In the genomic region with DNA sequence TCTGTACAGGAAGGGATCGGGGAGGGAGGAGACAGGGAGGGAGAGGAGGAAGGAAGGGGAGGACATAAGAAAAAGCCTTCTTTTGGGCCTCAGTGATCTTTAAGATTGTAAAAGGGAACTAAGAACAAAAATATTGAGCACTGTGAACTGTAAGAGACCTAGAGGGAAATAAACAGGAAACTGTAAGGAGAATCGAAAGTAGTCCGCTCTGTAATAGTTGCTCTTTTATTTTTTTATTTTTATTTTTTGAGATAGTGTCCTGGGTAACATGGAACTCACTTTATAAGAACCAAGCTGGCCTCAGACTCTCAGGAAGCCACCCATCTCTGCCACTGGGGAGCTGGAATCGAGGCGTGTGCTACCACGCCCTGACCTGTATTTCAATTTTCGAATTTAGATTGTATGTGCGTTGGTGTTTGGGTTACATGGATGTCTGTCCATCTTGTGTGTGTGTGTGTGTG, we compare ENCODE assay signal across 10 mouse cellular contexts. TPM values are rescaled to one million over a fixed set of nuclear protein-coding genes. Genes with fewer than 3 reads are reported as not detected.
DNase-seq lines count a peak whose midpoint lies in the region; ATAC-seq and TF ChIP-seq lines count a peak whose summit lies in the region.
"Had no signal": no experiment of that assay in that cellular context is flagged by ENCODE, and none has a peak within 500 bp of the region (broad histone marks: within the 10 kb centered on the region; RNA-seq: fewer than 3 reads in every experiment).

No protein-coding gene starts in this region.

- H3K27me3 ChIP-seq in liver, adult 2 months (ENCODE audit: control insufficient read depth, insufficient read depth, low read length): no peaks in the 10 kb centered on the region
- no peaks in the 10 kb centered on the region for H3K27me3 ChIP-seq in liver, embryonic 16.5 days (ENCODE audit: control insufficient read depth, insufficient read depth, low read depth, low read length)

- peak; percentile 48 for DNase-seq in liver, adult 2 months (ENCODE audit: extremely low read depth, low read depth, low spot score)
- no peak for DNase-seq in liver
- DNase-seq in natural killer cell, adult 2 months (ENCODE audit: low spot score in 2 of 2): peak; percentile 3 to 44
- no peak for DNase-seq in left cerebral cortex, adult 18-20 months (ENCODE audit: low spot score in 2 of 2)
- DNase-seq in left cerebral cortex, adult 2 months (ENCODE audit: extremely low spot score in 1 of 2, low spot score in 2 of 2): no peak
- no peak for DNase-seq in urinary bladder, adult 18-20 months (ENCODE audit: low spot score in 2 of 2)

- no peak for TF ChIP-seq POLR2A in liver, adult 2 months (IDR thresholded peaks at IDR 0.05; ENCODE audit: extremely low read depth, insufficient read depth, low read length)

- intact Hi-C loops in left cerebral cortex, adult 2 months (cut with DNase I): no loop called here

- 75% methylated on average over 8 of the region's 8 CpGs for WGBS in liver, adult 2 months
- 30% methylated on average over 8 of the region's 8 CpGs for WGBS in liver, embryonic 16.5 days (ENCODE audit: insufficient replicate concordance)

- H3K27ac ChIP-seq in liver, adult 2 months (replicated peaks; ENCODE audit: insufficient read depth, low read depth, low read length): peak overlapping the region; percentile 78
- peak overlapping the region; percentile 20; the same call in 1 of the 2 replicates for H3K27ac ChIP-seq in liver, embryonic 16.5 days (ENCODE audit: low read length)
- no peak overlapping the region for H3K27ac ChIP-seq in left cerebral cortex, adult 2 months
- H3K27ac ChIP-seq: forebrain, embryonic 10.5 days had no signal

- no peak overlapping the region; the same call in 1 of the 2 replicates for H3K4me3 ChIP-seq in liver, adult 2 months (ENCODE audit: insufficient read depth, low read depth, low read length)
- no peak overlapping the region for H3K4me3 ChIP-seq in liver, embryonic 16.5 days (ENCODE audit: low read depth, low read length)
- H3K4me3 ChIP-seq in left cerebral cortex, adult 2 months: no peak overlapping the region
- H3K4me3 ChIP-seq: forebrain, embryonic 10.5 days had no signal

- peak; percentile 93 for ATAC-seq in activated CD4-positive, CD25-positive, alpha-beta regulatory T cell, adult 4 months
- ATAC-seq in liver, embryonic 16.5 days (ENCODE audit: low read depth): 0 out of 2 replicates have a peak, but pooled peaks have one; percentile 30

- no peak for TF ChIP-seq CTCF in liver, adult 2 months (IDR thresholded peaks at IDR 0.05; ENCODE audit: low read depth, low read length)
- no peak for TF ChIP-seq CTCF in left cerebral cortex, adult 2 months (IDR thresholded peaks at IDR 0.05)

- 0 out of 2 replicates have a peak overlapping the region, but pooled peaks have one; percentile 10 for H3K4me2 ChIP-seq in liver, embryonic 16.5 days (ENCODE audit: low read depth, low read length)
- H3K4me2 ChIP-seq: midbrain, embryonic 11.5 days had no signal

- H3K79me2 ChIP-seq in liver, adult 2 months (ENCODE audit: control insufficient read depth, insufficient read depth, low read length): no peaks in the 10 kb centered on the region

- H3K9me3 ChIP-seq in liver, embryonic 16.5 days (replicated peaks; ENCODE audit: control insufficient read depth, low read length): no peaks in the 10 kb centered on the region
- H3K9me3 ChIP-seq: forebrain, embryonic 10.5 days had no signal

- H3K9ac ChIP-seq in liver, adult 2 months (ENCODE audit: low read depth, low read length): peak overlapping the region; percentile 63
- no peak overlapping the region for H3K9ac ChIP-seq in liver, embryonic 16.5 days (ENCODE audit: low read depth, low read length)

- H3K4me1 ChIP-seq in liver, adult 2 months (ENCODE audit: control insufficient read depth, insufficient read depth, low read length): no peaks in the 10 kb centered on the region; the same call in 1 of the 2 replicates
- peaks cover 3% of the 10 kb centered on the region; the same call in 1 of the 2 replicates for H3K4me1 ChIP-seq in liver, embryonic 16.5 days (ENCODE audit: control insufficient read depth, low read depth, low read length)

- H3K36me3 ChIP-seq in liver, adult 2 months (ENCODE audit: control insufficient read depth, insufficient read depth, low read length): no peaks in the 10 kb centered on the region
- H3K36me3 ChIP-seq in liver, embryonic 16.5 days (ENCODE audit: control insufficient read depth, insufficient read depth): no peaks in the 10 kb centered on the region
- H3K36me3 ChIP-seq: forebrain, embryonic 10.5 days had no signal

RNA-seq across cellular contexts. Expression of a gene that starts 27.3 kb away (rescaled TPM):
- under 0.01 TPM in 1 of 2 replicates, not detected in the other for total RNA-seq in liver, adult 2 months (2014; rRNA removed)
- polyA plus RNA-seq in liver, adult 2 months (2012; rRNA removed): 0.12 TPM in 1 of 2 replicates, not detected in the other
- polyA plus RNA-seq in activated CD4-positive, CD25-positive, alpha-beta regulatory T cell, adult 4 months (2017; shearing (Covaris generic)): under 1 TPM in 1 of 2 experiments, not detected in 1; 0.12 TPM
- polyA plus RNA-seq in liver, embryonic 16.5 days (2015; fragmentation: Nextera tagmentation; extraction: Ambion mirVana): 0.23 and 0.41 TPM in 2 replicates
- total RNA-seq in left cerebral cortex, adult 18-20 months (2021): 1 to 10 TPM; 3.0 to 4.3 TPM
- total RNA-seq in left cerebral cortex, adult 2 months (2021): 1 to 10 TPM; 3.0 to 3.2 TPM

Comparison
In these comparisons a context has a peak if more than half of its experiments do, and no peak if none do; other contexts are left out.
1. DNase-seq: peak in liver, adult 2 months (single experiment) and natural killer cell, adult 2 months (2 of 2); none in liver (single experiment), left cerebral cortex, adult 18-20 months (0 of 2), left cerebral cortex, adult 2 months (0 of 2) and urinary bladder, adult 18-20 months (0 of 2).